Mouse (Mus musculus): Measurements from ENCODE around the gene Vmn1r65. TPM values are rescaled to one million over a fixed set of nuclear protein-coding genes. Genes with fewer than 3 reads are reported as not detected.
"Not testable (repeated sequence)": the region's sequence is repeated elsewhere in the genome, so short reads cannot be mapped to it uniquely, and the experiment has no call there.

Gene Vmn1r65
- not detected in 2 replicates for polyA plus RNA-seq (2015; fragmentation: Nextera tagmentation; extraction: Ambion mirVana)

- no peak within 1 kb of the TSS for H3K9ac ChIP-seq
- no peak within 1 kb of the TSS for H3K4me3 ChIP-seq (replicated peaks)
- no peaks in the 10 kb centered on the region for H3K27me3 ChIP-seq
- ATAC-seq (ENCODE audit: insufficient read depth), result no peak
- H3K4me1 ChIP-seq (replicated peaks), result no peaks in the 10 kb centered on the region
- no peak within 1 kb of the TSS for H3K4me2 ChIP-seq
- H3K36me3 ChIP-seq (replicated peaks), result no peaks in the 10 kb centered on the region
- no peak within 1 kb of the TSS for H3K27ac ChIP-seq (replicated peaks)
- H3K9me3 ChIP-seq (replicated peaks), result 0 out of 2 replicates have a peak, but pooled peaks cover 5% of the 10 kb centered on the region
- WGBS (ENCODE audit: insufficient replicate concordance), result 71% methylated on average over 1 of the region's 1 CpGs
Measured at GRCm38 (mm10) chr7:6010910-6011309, at the start of gene Vmn1r65. Gene Vmn1r65, minus strand, starts transcription at chr7:6011010.

DNA sequence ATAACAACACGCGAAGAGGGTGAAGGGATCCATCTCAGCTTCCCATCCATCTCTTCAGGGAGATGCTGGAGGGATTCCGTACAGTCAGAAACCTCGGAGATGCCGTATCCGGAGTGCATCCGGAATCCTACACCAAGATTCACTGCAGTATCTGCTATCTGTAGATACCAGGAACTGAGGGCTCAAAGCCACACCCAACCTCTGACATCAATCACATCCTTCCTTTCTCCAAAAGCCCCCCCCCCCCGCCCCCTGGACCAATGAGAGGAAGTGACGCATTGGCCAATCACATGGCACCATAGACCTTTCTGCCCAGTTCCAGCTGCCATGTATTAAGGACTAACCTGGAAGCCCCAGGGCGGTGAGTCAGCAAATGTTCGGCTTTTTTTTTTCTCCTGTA, 34.1 kb upstream of the Vmn1r65 start, which contains the start of gene Nlrp4c:
Nlrp4c (plus strand) TSS at position 301 of the 400 bp plus-strand sequence.
- Histone ChIP-seq H3K36me3 (replicated peaks) (no peaks in the 10 kb centered on the region), H3K27ac (replicated peaks) (no peak within 1 kb of the TSS), H3K27me3 (no peaks in the 10 kb centered on the region), H3K9ac (no peak within 1 kb of the TSS), H3K4me2 (no peak within 1 kb of the TSS), H3K4me3 (replicated peaks) (no peak within 1 kb of the TSS), H3K9me3 (replicated peaks) (no peaks in the 10 kb centered on the region), H3K4me1 (replicated peaks) (no peaks in the 10 kb centered on the region)
- WGBS (ENCODE audit: insufficient replicate concordance), result 82% methylated on average over 11 of the region's 11 CpGs
- no peak for ATAC-seq (ENCODE audit: insufficient read depth)

GRCm38 (mm10) chr7:5982426-5982825, 28.4 kb downstream of the Vmn1r65 start:
- not testable (repeated sequence) for H3K9ac ChIP-seq; H3K4me2 ChIP-seq; H3K27ac ChIP-seq (replicated peaks); H3K4me3 ChIP-seq (replicated peaks); H3K27me3 ChIP-seq; H3K4me1 ChIP-seq (replicated peaks); ATAC-seq (ENCODE audit: insufficient read depth); H3K36me3 ChIP-seq (replicated peaks); H3K9me3 ChIP-seq (replicated peaks)
- WGBS (ENCODE audit: insufficient replicate concordance), result 66% methylated on average over 4 of the region's 4 CpGs

DNA sequence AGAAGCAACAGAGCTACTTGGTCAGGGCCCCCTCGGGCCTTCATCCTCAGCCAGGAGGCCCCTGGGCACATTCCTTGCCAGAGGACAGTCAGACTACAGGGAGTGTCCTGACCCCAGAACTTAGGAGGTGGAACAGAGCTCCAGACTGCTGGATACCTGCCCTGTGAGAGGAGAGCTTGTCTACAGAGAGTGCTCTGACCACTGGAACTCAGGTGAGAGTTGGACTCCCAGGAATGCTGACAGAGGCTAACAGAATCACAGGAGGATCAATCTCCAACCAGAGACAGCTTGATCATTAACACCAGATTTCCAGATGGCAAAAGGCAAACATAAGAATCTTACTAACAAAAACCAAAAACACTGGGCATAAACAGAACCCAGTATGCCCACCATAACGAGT, 38.3 kb downstream of the Vmn1r65 start:
- ATAC-seq (ENCODE audit: insufficient read depth), result not testable (repeated sequence)
- 35% methylated on average over 2 of the region's 2 CpGs for WGBS (ENCODE audit: insufficient replicate concordance)

More for the DNA sequence above, 38.3 kb downstream of the Vmn1r65 start:
- H3K4me1 ChIP-seq (replicated peaks); H3K36me3 ChIP-seq (replicated peaks); H3K27me3 ChIP-seq; H3K27ac ChIP-seq (replicated peaks); H3K4me2 ChIP-seq; H3K9ac ChIP-seq; H3K9me3 ChIP-seq (replicated peaks); H3K4me3 ChIP-seq (replicated peaks): not testable (repeated sequence)

Other genes starting within 250 kb of the Vmn1r65 start
- not detected in 2 replicates for gene Vmn1r63, start 205.6 kb downstream of the Vmn1r65 start, polyA plus RNA-seq (2015; fragmentation: Nextera tagmentation; extraction: Ambion mirVana)
- not detected in 2 replicates for gene Vmn1r64, start 126.5 kb downstream of the Vmn1r65 start, polyA plus RNA-seq (2015; fragmentation: Nextera tagmentation; extraction: Ambion mirVana)
- gene Nlrp4c, start 34.2 kb upstream of the Vmn1r65 start, polyA plus RNA-seq (2015; fragmentation: Nextera tagmentation; extraction: Ambion mirVana), result not detected in 2 replicates
- gene Zfp787, start 145.0 kb upstream of the Vmn1r65 start, polyA plus RNA-seq (2015; fragmentation: Nextera tagmentation; extraction: Ambion mirVana), result 9.8 and 10.1 TPM in 2 replicates
- gene Zfp444, start 161.2 kb upstream of the Vmn1r65 start, polyA plus RNA-seq (2015; fragmentation: Nextera tagmentation; extraction: Ambion mirVana), result 18.2 and 22.2 TPM in 2 replicates
- gene Galp, start 186.1 kb upstream of the Vmn1r65 start, polyA plus RNA-seq (2015; fragmentation: Nextera tagmentation; extraction: Ambion mirVana), result not detected in 2 replicates
- gene Zscan5b, start 211.3 kb upstream of the Vmn1r65 start, polyA plus RNA-seq (2015; fragmentation: Nextera tagmentation; extraction: Ambion mirVana), result not detected in 2 replicates
- gene Epp13, start 241.7 kb upstream of the Vmn1r65 start, polyA plus RNA-seq (2015; fragmentation: Nextera tagmentation; extraction: Ambion mirVana), result not detected in 2 replicates

Data from liver, embryonic 15.5 days (tissue).